Mouse (Mus musculus): ENCODE results near the gene Tmcc3. TPM values are rescaled to one million over a fixed set of nuclear protein-coding genes. Genes with fewer than 3 reads are reported as not detected.
A peak's percentile ranks its signal among the peaks of the same experiment; 100 is the strongest.

Gene Tmcc3
- total and polyA plus RNA-seq, 3 experiments, result 11.3 to 30.1 (median 23.1) TPM

DNA sequence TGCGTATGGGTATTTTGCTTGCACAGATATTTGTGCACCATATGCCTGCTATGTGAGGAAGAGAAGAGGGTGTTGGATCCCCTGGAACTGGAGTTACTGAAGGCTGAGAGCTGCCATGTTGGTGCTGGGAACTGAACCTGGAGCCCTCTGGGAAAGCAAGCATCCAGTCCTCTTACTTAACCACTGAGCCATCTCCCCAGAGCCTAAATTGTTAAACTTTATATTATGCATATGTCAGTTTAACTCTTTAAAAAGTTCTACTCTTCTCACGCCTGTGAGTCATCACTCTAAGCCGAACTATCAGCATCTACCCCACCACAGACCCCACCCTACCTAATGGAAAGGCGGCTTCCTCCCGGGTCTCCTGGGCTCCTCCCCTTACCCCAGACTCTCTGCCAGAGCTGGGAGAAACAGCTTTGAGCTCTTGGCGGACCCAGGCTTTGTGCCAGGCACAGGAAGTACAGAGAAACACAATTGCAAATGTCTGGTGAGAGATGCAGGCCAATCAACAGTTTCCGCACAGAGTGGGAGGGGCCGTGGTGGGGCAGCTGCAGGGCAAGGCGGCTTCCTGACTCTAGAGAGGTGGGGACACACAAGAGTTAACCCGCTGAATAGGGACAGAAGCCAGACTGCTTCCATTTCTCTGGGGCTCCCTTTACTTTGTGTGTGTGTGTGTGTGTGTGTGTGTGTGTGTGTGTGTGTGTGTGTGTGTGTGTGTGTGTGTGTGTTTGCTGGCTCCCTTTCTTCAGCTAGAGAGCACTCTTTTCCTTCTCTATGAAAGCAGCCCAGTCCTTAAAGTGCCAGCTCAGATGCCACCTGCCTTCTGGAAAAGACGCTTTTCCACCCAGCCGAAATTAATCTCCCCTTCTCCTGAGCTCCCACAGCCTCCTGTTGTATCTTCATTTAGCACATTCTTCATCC, 114.5 kb downstream of the Tmcc3 start:
- Histone ChIP-seq H3K4me3 (replicated peaks in 1 of 3; ENCODE audit: low read depth in 2 of 3, low read length in 2 of 3, poor library complexity in 1 of 3) (no peak overlapping the region), H3K4me1 (ENCODE audit: control insufficient read depth in 1 of 2, insufficient read depth in 2 of 2) (peaks cover 5 to 22% of the 10 kb centered on the region in 2 experiments), H3K27me3 (replicated peaks) (no peaks in the 10 kb centered on the region), H3K4me2 (ENCODE audit: insufficient read depth, low read depth, poor library complexity, severe bottlenecking) (no peak overlapping the region), H3K27ac (ENCODE audit: insufficient read depth, low read depth) (no peak overlapping the region), H3K9ac (ENCODE audit: insufficient read depth, low read depth) (no peak overlapping the region), H3K36me3 (replicated peaks in 1 of 2; ENCODE audit: control insufficient read depth in 1 of 2, insufficient read depth in 1 of 2, low read length in 1 of 2) (peaks cover 57 to 86% of the 10 kb centered on the region in 2 experiments), H3K9me3 (replicated peaks; ENCODE audit: low read length) (peaks cover 6% of the 10 kb centered on the region), H3K79me2 (replicated peaks; ENCODE audit: control insufficient read depth, extremely low read depth, insufficient read depth, poor library complexity, severe bottlenecking) (0 out of 2 replicates have a peak, but pooled peaks cover 2% of the 10 kb centered on the region)
- TF ChIP-seq HCFC1 (IDR thresholded peaks at IDR 0.05; ENCODE audit: low read depth, low read length) (no peak), TCF12 (IDR thresholded peaks at IDR 0.05; ENCODE audit: low read depth, low read length) (no peak), MAX (IDR thresholded peaks at IDR 0.05; ENCODE audit: low read length) (no peak), ZNF384 (IDR thresholded peaks at IDR 0.05; ENCODE audit: low read depth, low read length) (no peak), JUND (conservative IDR thresholded peaks at IDR 0.05; ENCODE audit: low read depth, low read length) (no peak)
- dilution Hi-C loops (cut with MboI; ENCODE audit: extremely low pct_ligation_motif_present, extremely low pct_unique_long_range_greater_than_20kb, low sequenced_read_pairs), result no loop called here
- peak; percentile 42 for DNase-seq (ENCODE audit: extremely low read depth)
- in situ Hi-C loops (cut with MboI; ENCODE audit: low pct_ligation_motif_present, low pct_unique_long_range_greater_than_20kb, low sequenced_read_pairs), result loop anchor here (10.0 kb wide), 1 partner anchor 179 kb away; no protein-coding TSS in a partner anchor

DNA sequence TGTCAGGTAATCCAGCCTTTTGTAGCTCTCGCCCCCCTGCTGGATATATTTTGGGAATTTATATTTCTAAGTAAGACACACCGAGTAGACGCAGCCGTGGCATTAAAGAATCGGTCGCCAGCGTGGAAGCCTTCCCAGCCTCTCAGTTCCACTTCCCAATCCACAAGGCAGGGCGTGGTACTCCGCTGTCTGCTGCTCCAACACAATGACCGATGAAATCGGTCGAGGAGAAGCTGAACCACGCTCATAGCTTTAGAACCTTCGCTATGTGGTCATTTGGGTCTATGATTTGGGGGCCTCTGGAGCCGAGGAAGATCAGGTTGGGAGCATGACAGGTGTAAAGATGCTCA, 115.1 kb downstream of the Tmcc3 start:
- no peak overlapping the region for H3K4me3 ChIP-seq (replicated peaks in 1 of 3; ENCODE audit: low read depth in 2 of 3, low read length in 2 of 3, poor library complexity in 1 of 3)
- H3K9ac ChIP-seq (ENCODE audit: insufficient read depth, low read depth), result no peak overlapping the region
- dilution Hi-C loops (cut with MboI; ENCODE audit: extremely low pct_ligation_motif_present, extremely low pct_unique_long_range_greater_than_20kb, low sequenced_read_pairs), result no loop called here
- peaks cover 6% of the 10 kb centered on the region for H3K9me3 ChIP-seq (replicated peaks; ENCODE audit: low read length)
- peaks cover 5 to 28% of the 10 kb centered on the region in 2 experiments for H3K4me1 ChIP-seq (ENCODE audit: control insufficient read depth in 1 of 2, insufficient read depth in 2 of 2)
- DNase-seq (ENCODE audit: extremely low read depth), result no peak
- no peaks in the 10 kb centered on the region for H3K27me3 ChIP-seq (replicated peaks)
- in situ Hi-C loops (cut with MboI; ENCODE audit: low pct_ligation_motif_present, low pct_unique_long_range_greater_than_20kb, low sequenced_read_pairs), result loop anchor here (10.0 kb wide), 1 partner anchor 178 kb away; no protein-coding TSS in a partner anchor
- no peak overlapping the region for H3K27ac ChIP-seq (ENCODE audit: insufficient read depth, low read depth)
- peaks cover 2% of the 10 kb centered on the region; the same call in 1 of the 2 replicates for H3K79me2 ChIP-seq (replicated peaks; ENCODE audit: control insufficient read depth, extremely low read depth, insufficient read depth, poor library complexity, severe bottlenecking)
- no peak overlapping the region for H3K4me2 ChIP-seq (ENCODE audit: insufficient read depth, low read depth, poor library complexity, severe bottlenecking)
- H3K36me3 ChIP-seq (replicated peaks in 1 of 2; ENCODE audit: control insufficient read depth in 1 of 2, insufficient read depth in 1 of 2, low read length in 1 of 2), result peaks cover 59 to 87% of the 10 kb centered on the region in 2 experiments
- no peak for TF ChIP-seq MAX (IDR thresholded peaks at IDR 0.05; ENCODE audit: low read length)
- TF ChIP-seq ZC3H11A (IDR thresholded peaks at IDR 0.05; ENCODE audit: low read depth, low read length), result no peak
- no peak for TF ChIP-seq CTCF (conservative IDR thresholded peaks at IDR 0.05 in 1 of 2, IDR thresholded peaks at IDR 0.05 in 1 of 2; ENCODE audit: low read depth in 2 of 2, low read length in 2 of 2)
- TF ChIP-seq USF2 (conservative IDR thresholded peaks at IDR 0.05; ENCODE audit: low read depth, low read length), result no peak
- no peak for TF ChIP-seq POLR2A (IDR thresholded peaks at IDR 0.05; ENCODE audit: low read depth, low read length)
- TF ChIP-seq POLR2AphosphoS2 (IDR thresholded peaks at IDR 0.05; ENCODE audit: low read depth, low read length), result no peak
- no peak for TF ChIP-seq BHLHE40 (IDR thresholded peaks at IDR 0.05; ENCODE audit: low read depth, low read length)
- no peak for TF ChIP-seq ETS1 (conservative IDR thresholded peaks at IDR 0.05; ENCODE audit: low read depth, low read length)
- TF ChIP-seq ZMIZ1 (IDR thresholded peaks at IDR 0.05; ENCODE audit: low read depth, low read length), result no peak
- TF ChIP-seq CHD2 (IDR thresholded peaks at IDR 0.05; ENCODE audit: low read length), result no peak
- no peak for TF ChIP-seq ZNF384 (IDR thresholded peaks at IDR 0.05; ENCODE audit: low read depth, low read length)
- TF ChIP-seq SMC3 (IDR thresholded peaks at IDR 0.05; ENCODE audit: low read depth, low read length), result no peak
- TF ChIP-seq CHD1 (IDR thresholded peaks at IDR 0.05; ENCODE audit: low read depth, low read length), result no peak
- TF ChIP-seq JUN (IDR thresholded peaks at IDR 0.05; ENCODE audit: insufficient read depth, low read depth, low read length), result no peak
